Mouse (Mus musculus): ENCODE data around the gene Elof1. TPM values are rescaled to one million over a fixed set of nuclear protein-coding genes. Genes with fewer than 3 reads are reported as not detected.

Gene Elof1
- polyA plus RNA-seq, 2 experiments = 59.5 to 102 TPM

- H3K27ac ChIP-seq = peak overlapping the region; percentile 19; the same call in 1 of the 2 replicates
- no peak for ATAC-seq (ENCODE audit: insufficient read depth)
Observed at GRCm38 (mm10) chr9:22116086-22116485, 886 bp downstream of the Elof1 start.

GRCm38 (mm10) chr9:22115635-22116034 is 1.3 kb downstream of the Elof1 start:
- no peak for TF ChIP-seq EP300 (IDR thresholded peaks at IDR 0.05; ENCODE audit: low read depth)
- TF ChIP-seq CTCF (IDR thresholded peaks at IDR 0.05; ENCODE audit: low read depth) = no peak
- ATAC-seq (ENCODE audit: insufficient read depth) = no peak

More at GRCm38 (mm10) chr9:22116086-22116485, 886 bp downstream of the Elof1 start:
- Histone ChIP-seq H3K36me3 (replicated peaks; ENCODE audit: control insufficient read depth, insufficient read depth, low read depth) (peaks cover 24% of the 10 kb centered on the region), H3K4me3 (ENCODE audit: insufficient read depth in 1 of 2, low read depth in 2 of 2, low read length in 2 of 2) (peak overlapping the region; percentile 67 to 90), H3K27me3 (ENCODE audit: control insufficient read depth, insufficient read depth, low read length) (no peaks in the 10 kb centered on the region), H3K4me1 (replicated peaks; ENCODE audit: control insufficient read depth in 2 of 2, insufficient read depth in 2 of 2, low read length in 1 of 2) (peaks cover 8 to 27% of the 10 kb centered on the region in 2 experiments), H3K9me3 (ENCODE audit: control insufficient read depth, low read length) (no peaks in the 10 kb centered on the region), H3K9ac (replicated peaks) (peak overlapping the region; percentile 82), H3K4me2 (ENCODE audit: low read depth) (peak overlapping the region; percentile 78)
- no peak for DNase-seq (ENCODE audit: low read depth in 3 of 3, low spot score in 3 of 3)
- no peak for TF ChIP-seq EP300 (IDR thresholded peaks at IDR 0.05; ENCODE audit: low read depth)
- TF ChIP-seq CTCF (IDR thresholded peaks at IDR 0.05; ENCODE audit: low read depth) = no peak
- WGBS (ENCODE audit: insufficient replicate concordance) = 31% methylated on average over 15 of the region's 15 CpGs

GRCm38 (mm10) chr9:22108194-22108593 is 8.8 kb downstream of the Elof1 start:
- H3K4me2 ChIP-seq (ENCODE audit: low read depth) = no peak overlapping the region
- H3K27ac ChIP-seq = no peak overlapping the region
- H3K9ac ChIP-seq (replicated peaks) = no peak overlapping the region
- WGBS (ENCODE audit: insufficient replicate concordance) = 82% methylated on average over 9 of the region's 9 CpGs
- H3K4me1 ChIP-seq (replicated peaks; ENCODE audit: control insufficient read depth in 2 of 2, insufficient read depth in 2 of 2, low read length in 1 of 2) = no peaks in the 10 kb centered on the region
- H3K27me3 ChIP-seq (ENCODE audit: control insufficient read depth, insufficient read depth, low read length) = no peaks in the 10 kb centered on the region
- H3K36me3 ChIP-seq (replicated peaks; ENCODE audit: control insufficient read depth, insufficient read depth, low read depth) = peaks cover 19% of the 10 kb centered on the region
- H3K4me3 ChIP-seq (ENCODE audit: insufficient read depth in 1 of 2, low read depth in 2 of 2, low read length in 2 of 2) = no peak overlapping the region
- DNase-seq (ENCODE audit: low read depth in 3 of 3, low spot score in 3 of 3) (no peak), ATAC-seq (ENCODE audit: insufficient read depth) (no peak)
- no peak for TF ChIP-seq CTCF (IDR thresholded peaks at IDR 0.05; ENCODE audit: low read depth)
- no peak for TF ChIP-seq EP300 (IDR thresholded peaks at IDR 0.05; ENCODE audit: low read depth)
- no peaks in the 10 kb centered on the region for H3K9me3 ChIP-seq (ENCODE audit: control insufficient read depth, low read length)

More at GRCm38 (mm10) chr9:22115635-22116034, 1.3 kb downstream of the Elof1 start:
- Histone ChIP-seq H3K27ac (no peak overlapping the region), H3K4me3 (ENCODE audit: insufficient read depth in 1 of 2, low read depth in 2 of 2, low read length in 2 of 2) (peak overlapping the region; percentile 67 to 90), H3K9ac (replicated peaks) (peak overlapping the region; percentile 82), H3K4me2 (ENCODE audit: low read depth) (peak overlapping the region; percentile 78), H3K27me3 (ENCODE audit: control insufficient read depth, insufficient read depth, low read length) (no peaks in the 10 kb centered on the region), H3K9me3 (ENCODE audit: control insufficient read depth, low read length) (no peaks in the 10 kb centered on the region), H3K4me1 (replicated peaks; ENCODE audit: control insufficient read depth in 2 of 2, insufficient read depth in 2 of 2, low read length in 1 of 2) (peaks cover 5 to 22% of the 10 kb centered on the region in 2 experiments; a peak in 3 of 4 replicates), H3K36me3 (replicated peaks; ENCODE audit: control insufficient read depth, insufficient read depth, low read depth) (peaks cover 24% of the 10 kb centered on the region)
- DNase-seq (ENCODE audit: low read depth in 3 of 3, low spot score in 3 of 3) = no peak
- 76% methylated on average over 4 of the region's 4 CpGs for WGBS (ENCODE audit: insufficient replicate concordance)

GRCm38 (mm10) chr9:22099922-22100321 is 17.1 kb downstream of the Elof1 start:
- Histone ChIP-seq H3K4me2 (ENCODE audit: low read depth) (no peak overlapping the region), H3K9me3 (ENCODE audit: control insufficient read depth, low read length) (no peaks in the 10 kb centered on the region), H3K27ac (no peak overlapping the region), H3K9ac (replicated peaks) (no peak overlapping the region), H3K4me1 (replicated peaks; ENCODE audit: control insufficient read depth in 2 of 2, insufficient read depth in 2 of 2, low read length in 1 of 2) (peaks cover 0 to 3% of the 10 kb centered on the region in 2 experiments; a peak in 1 of 4 replicates), H3K4me3 (ENCODE audit: insufficient read depth in 1 of 2, low read depth in 2 of 2, low read length in 2 of 2) (no peak overlapping the region), H3K36me3 (replicated peaks; ENCODE audit: control insufficient read depth, insufficient read depth, low read depth) (no peaks in the 10 kb centered on the region), H3K27me3 (ENCODE audit: control insufficient read depth, insufficient read depth, low read length) (peaks cover 32% of the 10 kb centered on the region)
- 5% methylated on average over 18 of the region's 18 CpGs for WGBS (ENCODE audit: insufficient replicate concordance)
- ATAC-seq (ENCODE audit: insufficient read depth) (no peak), DNase-seq (ENCODE audit: low read depth in 3 of 3, low spot score in 3 of 3) (no peak)
- TF ChIP-seq EP300 (IDR thresholded peaks at IDR 0.05; ENCODE audit: low read depth) (no peak), CTCF (IDR thresholded peaks at IDR 0.05; ENCODE audit: low read depth) (no peak)

GRCm38 (mm10) chr9:22098993-22099696 is 17.8 kb downstream of the Elof1 start, which contains the start of gene Cnn1:
Cnn1 (plus strand) TSS chr9:22099216.
- Histone ChIP-seq H3K9ac (replicated peaks) (no peak within 1 kb of the TSS), H3K4me2 (ENCODE audit: low read depth) (no peak within 1 kb of the TSS), H3K27ac (no peak within 1 kb of the TSS), H3K4me1 (replicated peaks; ENCODE audit: control insufficient read depth in 2 of 2, insufficient read depth in 2 of 2, low read length in 1 of 2) (peaks cover 0 to 3% of the 10 kb centered on the region in 2 experiments; a peak in 1 of 4 replicates), H3K36me3 (replicated peaks; ENCODE audit: control insufficient read depth, insufficient read depth, low read depth) (no peaks in the 10 kb centered on the region), H3K9me3 (ENCODE audit: control insufficient read depth, low read length) (no peaks in the 10 kb centered on the region), H3K27me3 (ENCODE audit: control insufficient read depth, insufficient read depth, low read length) (peaks cover 32% of the 10 kb centered on the region), H3K4me3 (ENCODE audit: insufficient read depth in 1 of 2, low read depth in 2 of 2, low read length in 2 of 2) (no peak within 1 kb of the TSS)
- WGBS (ENCODE audit: insufficient replicate concordance) = 9% methylated on average over 14 of the region's 14 CpGs
- ATAC-seq (ENCODE audit: insufficient read depth) = no peak
- TF ChIP-seq EP300 (IDR thresholded peaks at IDR 0.05; ENCODE audit: low read depth) = no peak
- no peak for TF ChIP-seq CTCF (IDR thresholded peaks at IDR 0.05; ENCODE audit: low read depth)
- DNase-seq (ENCODE audit: low read depth in 3 of 3, low spot score in 3 of 3) = no peak
